Mouse (Mus musculus): ENCODE data around the gene Tspan8. TPM values are rescaled to one million over a fixed set of nuclear protein-coding genes. Genes with fewer than 3 reads are reported as not detected.

Tspan8 gene
- 1.0 TPM in 2 replicates for polyA plus RNA-seq (2012; rRNA removed)

GRCm38 (mm10) chr10:115816511-115816910 lies at the start of gene Tspan8:
Gene Tspan8, plus strand, starts transcription at chr10:115816832.

Other genes with a start within 250 kb of the Tspan8 start
- 0.31 and 0.43 TPM in 2 replicates for gene A930009A15Rik, start 246.8 kb upstream of the Tspan8 start, polyA plus RNA-seq (2012; rRNA removed)
- 1.6 and 1.8 TPM in 2 replicates for gene Lgr5, start 229.1 kb upstream of the Tspan8 start, polyA plus RNA-seq (2012; rRNA removed)
- gene Ptprr, start 201.4 kb downstream of the Tspan8 start, polyA plus RNA-seq (2012; rRNA removed), result 15.4 and 16.5 TPM in 2 replicates

All from central nervous system, embryonic 18 days (tissue).